Mouse (Mus musculus) lung, embryonic 16.5 days (tissue): ENCODE data around the gene Rgs6. TPM values are rescaled to one million over a fixed set of nuclear protein-coding genes. Genes with fewer than 3 reads are reported as not detected.

Experiments
- ATAC-seq: fragments of 200-750 bp; cut with Nextera tagmentation; 2 replicates; pipeline ENCODE4 v1.8.0; 2017; ENCODE audit warnings: low read depth, mild to moderate bottlenecking, moderate library complexity
- H3K27ac ChIP-seq: fragments of 300-500 bp; sonication (generic); 2 replicates; pipeline ENCODE4 v1.5.1; 2014; ENCODE audit warnings: mild to moderate bottlenecking, control low read depth, low read length
- H3K27me3 ChIP-seq: fragments of 300-500 bp; sonication (generic); 2 replicates; pipeline ENCODE4 v1.6.1; 2014; ENCODE audit warnings: low read depth, low read length, mixed read lengths; ENCODE audit not compliant: control insufficient read depth, insufficient read depth
- H3K36me3 ChIP-seq: fragments of 300-500 bp; sonication (generic); 2 replicates; pipeline ENCODE4 v1.6.1; 2014; ENCODE audit warnings: low read length; ENCODE audit not compliant: control insufficient read depth, insufficient read depth
- H3K4me1 ChIP-seq: fragments of 300-500 bp; sonication (generic); replicated peaks from 2 replicates; pipeline ENCODE4 v1.6.1; 2014; ENCODE audit warnings: low read length, mixed read lengths; ENCODE audit not compliant: control insufficient read depth, insufficient read depth
- H3K4me2 ChIP-seq: fragments of 300-500 bp; sonication (generic); 2 replicates; pipeline ENCODE4 v1.6.1; 2014; ENCODE audit warnings: low read depth, low read length, control low read depth
- H3K4me3 ChIP-seq: fragments of 300-500 bp; sonication (generic); 2 replicates; pipeline ENCODE4 v1.5.1; 2014; ENCODE audit warnings: mild to moderate bottlenecking, low read length, control low read depth
- H3K9ac ChIP-seq: fragments of 300-500 bp; sonication (generic); 2 replicates; pipeline ENCODE4 v1.6.1; 2014; ENCODE audit warnings: low read length, control low read depth
- H3K9me3 ChIP-seq: fragments of 300-500 bp; sonication (generic); 2 replicates; pipeline ENCODE4 v1.6.1; 2016; ENCODE audit warnings: low read length; ENCODE audit not compliant: control insufficient read depth
- WGBS: fragments of 180-500 bp; shearing (Covaris S2); extraction: QIAGEN DNeasy Blood & Tissue Kit; methylation state at CpG from one replicate; pipeline ENCODE4 v1.1.7; 2014; 5-methylcytosine and 5-hydroxymethylcytosine counted together
- polyA plus RNA-seq: library from polyadenylated mRNA; unstranded; fragments of >200 nt; fragmentation: Nextera tagmentation; extraction: Ambion mirVana; gene quantifications from 2 replicates; pipeline ENCODE4 v1.2.1, GENCODE M21; 2015

Gene Rgs6
- polyA plus RNA-seq, 1 experiment from 2014 or later = 3.0 TPM

DNA sequence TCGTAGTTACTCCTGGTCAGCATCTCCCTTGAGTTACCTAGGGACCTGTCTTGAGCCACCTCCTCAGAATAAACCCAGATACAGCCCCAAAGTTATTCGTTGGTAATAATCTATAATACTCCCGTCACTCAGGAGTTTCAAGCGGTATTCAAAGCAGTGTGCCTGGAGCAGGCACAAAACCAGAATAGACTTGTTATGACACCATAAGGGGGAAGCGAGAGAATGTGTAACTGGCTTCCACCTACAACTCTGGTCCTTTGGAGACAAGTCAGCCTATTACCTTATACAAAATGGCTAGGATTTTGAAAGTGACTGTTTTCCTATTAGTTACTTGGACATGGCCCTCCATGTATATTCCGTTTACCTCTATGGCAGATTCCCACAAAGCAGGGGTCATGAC is 213.6 kb downstream of the Rgs6 start:
- 81% methylated on average over 6 of the region's 6 CpGs for WGBS
- Histone ChIP-seq H3K36me3 (no peaks in the 10 kb centered on the region), H3K27ac (no peak overlapping the region), H3K4me3 (no peak overlapping the region), H3K4me2 (no peak overlapping the region), H3K4me1 (no peaks in the 10 kb centered on the region), H3K9ac (no peak overlapping the region), H3K27me3 (no peaks in the 10 kb centered on the region), H3K9me3 (no peaks in the 10 kb centered on the region)
- no peak for ATAC-seq

GRCm38 (mm10) chr12:82802711-82803110 is 214.6 kb downstream of the Rgs6 start:
- no peak overlapping the region for H3K4me3 ChIP-seq
- no peaks in the 10 kb centered on the region for H3K36me3 ChIP-seq
- H3K4me2 ChIP-seq = no peak overlapping the region
- H3K9ac ChIP-seq = no peak overlapping the region
- no peak for ATAC-seq
- H3K9me3 ChIP-seq = no peaks in the 10 kb centered on the region
- no peaks in the 10 kb centered on the region for H3K4me1 ChIP-seq
- no peaks in the 10 kb centered on the region for H3K27me3 ChIP-seq
- H3K27ac ChIP-seq = no peak overlapping the region
- 83% methylated on average over 5 of the region's 5 CpGs for WGBS

DNA sequence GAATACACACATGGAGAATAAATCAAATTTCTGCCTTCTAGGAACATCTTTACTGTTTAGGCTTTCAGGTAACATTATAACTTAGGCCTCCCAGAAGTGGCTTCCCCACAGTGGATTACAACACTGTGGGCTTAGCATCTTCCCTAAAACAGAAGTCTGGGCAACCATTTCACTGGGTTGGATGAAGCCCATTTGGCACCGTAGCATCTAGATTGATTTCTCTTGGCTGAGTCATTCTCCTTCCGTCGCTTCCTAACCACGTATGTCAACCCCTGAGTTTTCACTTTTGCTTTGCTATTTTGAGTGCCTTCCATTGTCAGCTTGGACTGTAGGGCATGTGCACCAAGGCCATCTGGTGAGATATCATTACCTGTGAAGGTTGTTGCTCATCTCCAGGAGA is 217.1 kb downstream of the Rgs6 start:
- Histone ChIP-seq H3K36me3 (no peaks in the 10 kb centered on the region), H3K9me3 (no peaks in the 10 kb centered on the region), H3K9ac (no peak overlapping the region), H3K27ac (no peak overlapping the region), H3K4me2 (no peak overlapping the region), H3K4me3 (no peak overlapping the region), H3K4me1 (no peaks in the 10 kb centered on the region), H3K27me3 (no peaks in the 10 kb centered on the region)
- 89% methylated on average over 4 of the region's 4 CpGs for WGBS
- no peak for ATAC-seq

DNA sequence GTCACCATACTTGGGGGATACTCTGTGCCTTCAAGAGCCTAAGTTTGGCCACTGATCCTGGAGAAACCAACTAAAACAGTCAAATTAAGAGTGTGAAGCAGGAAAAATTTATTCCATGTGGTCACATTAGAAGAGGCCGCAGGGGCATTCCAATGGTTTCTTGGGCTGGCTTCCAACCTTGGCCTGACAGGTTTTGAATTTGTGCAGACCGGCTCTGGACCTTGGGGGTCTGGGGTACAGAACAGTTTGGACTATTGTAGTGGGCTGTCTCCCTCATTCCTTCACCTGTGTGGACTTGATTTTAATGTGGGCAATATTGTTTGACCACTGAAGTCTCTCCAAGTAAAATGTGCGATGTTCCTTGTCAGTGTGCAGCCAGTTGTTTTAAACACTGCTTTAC is 222.5 kb downstream of the Rgs6 start:
- Histone ChIP-seq H3K36me3 (no peaks in the 10 kb centered on the region), H3K27ac (no peak overlapping the region), H3K4me3 (no peak overlapping the region), H3K27me3 (no peaks in the 10 kb centered on the region), H3K9me3 (no peaks in the 10 kb centered on the region), H3K4me2 (no peak overlapping the region), H3K4me1 (no peaks in the 10 kb centered on the region), H3K9ac (no peak overlapping the region)
- WGBS = 87% methylated on average over 3 of the region's 3 CpGs
- ATAC-seq = no peak

DNA sequence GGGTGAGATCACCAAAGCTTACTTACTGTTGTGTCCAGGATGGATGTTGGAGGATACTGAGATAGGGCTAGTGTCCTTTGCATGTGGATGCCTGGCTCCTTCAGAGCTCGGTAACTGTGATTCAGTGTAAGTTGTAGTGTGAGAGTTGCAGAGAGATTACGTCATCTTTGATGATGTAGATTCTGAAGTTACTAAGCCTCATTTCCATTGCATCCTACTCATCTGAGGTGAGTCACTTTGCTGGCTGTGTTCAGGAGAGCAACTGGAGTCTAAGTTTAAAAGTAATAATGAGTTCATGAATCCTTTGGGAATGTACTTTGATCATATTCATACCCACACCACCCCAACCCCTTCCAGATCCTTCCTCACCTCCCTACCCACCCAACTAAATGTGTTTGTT is 227.9 kb downstream of the Rgs6 start:
- no peak overlapping the region for H3K9ac ChIP-seq
- no peaks in the 10 kb centered on the region for H3K9me3 ChIP-seq
- no peak overlapping the region for H3K27ac ChIP-seq
- H3K4me2 ChIP-seq = no peak overlapping the region
- WGBS = 82% methylated on average over 2 of the region's 2 CpGs
- no peak overlapping the region for H3K4me3 ChIP-seq
- no peak for ATAC-seq
- no peaks in the 10 kb centered on the region for H3K36me3 ChIP-seq
- no peaks in the 10 kb centered on the region for H3K27me3 ChIP-seq
- H3K4me1 ChIP-seq = no peaks in the 10 kb centered on the region

DNA sequence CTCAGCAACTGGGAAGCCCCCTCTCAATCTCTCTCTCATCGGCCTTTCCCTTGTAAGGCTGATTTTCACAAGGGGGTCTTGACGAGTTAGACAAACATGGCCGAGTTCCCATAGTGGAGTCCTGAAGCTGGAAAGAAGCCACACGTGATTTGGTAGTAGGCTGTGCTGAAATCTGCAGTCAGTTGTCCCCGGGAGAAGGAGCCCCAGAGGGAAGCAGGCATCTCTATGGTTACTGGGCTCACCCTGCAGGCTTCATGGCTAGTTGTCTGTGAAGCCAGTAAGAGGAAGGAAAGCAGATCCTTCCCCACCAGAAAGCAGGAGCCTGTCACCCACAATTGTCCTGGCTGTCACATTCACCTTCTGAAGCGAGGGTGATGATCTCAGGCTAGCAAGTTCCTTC is 231.2 kb downstream of the Rgs6 start:
- no peak overlapping the region for H3K4me2 ChIP-seq
- no peaks in the 10 kb centered on the region for H3K36me3 ChIP-seq
- no peak overlapping the region for H3K4me3 ChIP-seq
- H3K4me1 ChIP-seq = no peaks in the 10 kb centered on the region
- no peaks in the 10 kb centered on the region for H3K9me3 ChIP-seq
- no peak for ATAC-seq
- H3K27ac ChIP-seq = no peak overlapping the region
- H3K9ac ChIP-seq = no peak overlapping the region
- 48% methylated on average over 6 of the region's 6 CpGs for WGBS
- no peaks in the 10 kb centered on the region for H3K27me3 ChIP-seq

GRCm38 (mm10) chr12:82819991-82820390 is 231.9 kb downstream of the Rgs6 start:
- ATAC-seq = no peak
- H3K4me3 ChIP-seq = no peak overlapping the region
- no peaks in the 10 kb centered on the region for H3K36me3 ChIP-seq
- H3K4me2 ChIP-seq = no peak overlapping the region
- H3K9me3 ChIP-seq = no peaks in the 10 kb centered on the region
- no peak overlapping the region for H3K9ac ChIP-seq
- 80% methylated on average over 6 of the region's 6 CpGs for WGBS
- H3K27ac ChIP-seq = no peak overlapping the region
- no peaks in the 10 kb centered on the region for H3K4me1 ChIP-seq
- H3K27me3 ChIP-seq = no peaks in the 10 kb centered on the region

DNA sequence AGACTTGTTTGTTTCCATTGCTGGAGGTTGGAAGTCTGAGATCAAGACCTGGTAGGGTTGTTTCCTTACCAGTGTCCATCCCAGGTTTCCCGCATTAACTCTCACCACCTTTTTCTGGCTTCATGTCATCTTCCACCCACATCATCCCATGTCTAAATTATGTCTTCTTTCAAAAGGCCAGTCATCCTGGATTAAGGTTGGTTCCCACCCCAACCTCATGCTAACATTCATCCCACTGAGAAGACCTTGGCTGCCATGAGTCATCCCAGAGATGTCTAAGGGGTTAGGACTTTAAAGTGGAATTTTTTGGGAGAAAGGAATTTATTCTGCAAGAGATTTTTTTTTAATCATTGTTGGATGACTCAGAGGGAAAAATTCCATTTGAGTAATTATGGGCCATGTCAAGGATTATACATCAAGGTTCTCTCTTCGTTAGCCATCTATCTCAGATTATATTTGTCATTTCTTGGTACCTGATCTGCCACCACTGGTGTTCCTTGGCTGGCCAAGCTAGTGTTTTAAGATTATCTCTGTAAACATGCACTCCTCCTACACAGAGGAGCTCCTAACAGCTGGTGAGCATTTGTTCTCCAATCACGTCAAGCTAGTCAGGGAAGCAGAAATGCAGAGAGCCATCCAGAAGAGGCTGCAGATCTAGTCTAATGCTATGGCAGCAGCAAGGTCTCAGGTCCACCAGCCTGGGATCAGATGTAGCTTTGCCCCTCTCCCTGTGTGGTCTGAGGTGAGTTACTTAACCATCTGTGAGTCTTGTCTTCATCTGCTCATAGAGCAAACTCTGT is 234.9 kb downstream of the Rgs6 start:
- Histone ChIP-seq H3K9me3 (no peaks in the 10 kb centered on the region), H3K4me3 (no peak overlapping the region), H3K4me1 (no peaks in the 10 kb centered on the region), H3K27me3 (no peaks in the 10 kb centered on the region), H3K36me3 (no peaks in the 10 kb centered on the region), H3K27ac (no peak overlapping the region), H3K4me2 (no peak overlapping the region), H3K9ac (no peak overlapping the region)
- 76% methylated on average over 3 of the region's 3 CpGs for WGBS
- no peak for ATAC-seq

GRCm38 (mm10) chr12:82830333-82830732 is 242.2 kb downstream of the Rgs6 start:
- 78% methylated on average over 8 of the region's 8 CpGs for WGBS
- Histone ChIP-seq H3K27ac (no peak overlapping the region), H3K9ac (no peak overlapping the region), H3K4me2 (no peak overlapping the region), H3K4me3 (no peak overlapping the region), H3K36me3 (no peaks in the 10 kb centered on the region), H3K27me3 (no peaks in the 10 kb centered on the region), H3K9me3 (no peaks in the 10 kb centered on the region), H3K4me1 (no peaks in the 10 kb centered on the region)
- ATAC-seq = no peak

DNA sequence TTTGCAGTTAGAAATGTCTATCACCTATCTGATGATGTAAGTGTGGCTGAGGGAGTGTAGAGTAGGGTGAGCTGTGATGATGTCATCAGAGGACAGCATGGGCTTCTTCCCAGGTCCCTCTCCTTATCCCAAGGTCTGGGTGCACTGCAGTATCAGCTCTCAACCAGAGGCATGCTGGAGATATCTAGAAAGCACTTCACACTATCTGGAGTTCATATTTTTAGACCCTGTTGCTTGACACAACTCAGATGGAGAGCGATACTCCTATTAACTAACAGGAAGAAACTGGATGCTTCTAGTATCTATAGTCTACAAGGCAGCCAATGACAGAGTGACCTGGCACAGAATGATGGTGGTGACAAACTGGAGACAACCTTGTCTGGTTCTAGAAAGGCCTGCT is 250.5 kb downstream of the Rgs6 start:
- Histone ChIP-seq H3K4me3 (no peak overlapping the region), H3K36me3 (no peaks in the 10 kb centered on the region), H3K27ac (no peak overlapping the region), H3K4me1 (no peaks in the 10 kb centered on the region), H3K9me3 (0 out of 2 replicates have a peak, but pooled peaks cover 5% of the 10 kb centered on the region), H3K9ac (no peak overlapping the region), H3K4me2 (no peak overlapping the region), H3K27me3 (no peaks in the 10 kb centered on the region)
- no peak for ATAC-seq
- 81% methylated on average over 1 of the region's 1 CpGs for WGBS
